Mouse (Mus musculus) activated CD4-positive, CD25-positive, alpha-beta regulatory T cell, adult 9 weeks (primary cell): ENCODE results near the gene Cd320. TPM values are rescaled to one million over a fixed set of nuclear protein-coding genes. Genes with fewer than 3 reads are reported as not detected.

Source experiments
- polyA plus RNA-seq: library from polyadenylated mRNA; unstranded; fragments of 100-300 nt; shearing (Covaris generic); gene quantifications from one replicate; pipeline ENCODE4 v1.2.1, GENCODE M21; 2017

Cd320 gene
- polyA plus RNA-seq: 32.2 TPM

DNA sequence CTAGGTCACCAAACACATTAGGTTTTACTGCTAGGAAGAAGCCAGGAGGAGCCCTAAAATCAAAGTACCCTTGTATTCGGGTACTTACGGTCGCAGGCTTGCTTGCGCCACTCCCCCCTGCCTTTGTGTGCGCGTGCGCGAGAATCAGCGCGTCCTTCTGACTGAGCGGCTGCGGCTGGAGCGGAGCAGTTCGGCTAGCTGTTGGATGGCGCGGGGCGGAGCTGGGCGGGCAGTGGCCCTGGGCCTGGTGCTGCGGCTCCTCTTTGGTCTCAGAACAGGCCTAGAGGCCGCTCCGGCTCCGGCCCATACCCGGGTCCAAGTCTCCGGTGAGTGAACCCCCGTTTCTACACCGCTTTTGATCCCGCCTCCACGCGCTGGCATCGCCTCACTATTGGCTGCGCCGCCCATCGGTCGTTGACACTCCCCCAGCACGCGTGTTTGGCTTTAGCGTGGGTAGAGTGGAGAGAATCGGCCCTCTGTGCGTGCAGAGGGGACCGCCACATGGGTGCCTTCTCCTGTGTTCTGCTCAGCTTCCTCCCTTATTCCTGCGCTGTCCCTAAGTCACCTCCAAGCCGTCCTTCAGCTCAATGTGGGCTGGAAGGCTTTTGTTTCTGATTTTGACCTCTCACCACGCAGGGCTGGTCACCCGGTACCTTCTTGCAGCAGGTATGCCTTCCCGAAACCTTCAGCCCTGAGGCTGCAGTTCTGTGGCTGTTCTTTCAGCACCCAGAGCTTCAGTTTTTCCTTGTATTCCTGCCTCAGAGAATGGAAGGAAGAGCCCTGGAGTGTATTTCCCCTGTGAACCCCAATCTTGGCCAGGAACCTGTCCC lies at the start of gene Cd320:
Cd320 (plus strand) TSS at position 126 of the 830 bp plus-strand sequence.

DNA sequence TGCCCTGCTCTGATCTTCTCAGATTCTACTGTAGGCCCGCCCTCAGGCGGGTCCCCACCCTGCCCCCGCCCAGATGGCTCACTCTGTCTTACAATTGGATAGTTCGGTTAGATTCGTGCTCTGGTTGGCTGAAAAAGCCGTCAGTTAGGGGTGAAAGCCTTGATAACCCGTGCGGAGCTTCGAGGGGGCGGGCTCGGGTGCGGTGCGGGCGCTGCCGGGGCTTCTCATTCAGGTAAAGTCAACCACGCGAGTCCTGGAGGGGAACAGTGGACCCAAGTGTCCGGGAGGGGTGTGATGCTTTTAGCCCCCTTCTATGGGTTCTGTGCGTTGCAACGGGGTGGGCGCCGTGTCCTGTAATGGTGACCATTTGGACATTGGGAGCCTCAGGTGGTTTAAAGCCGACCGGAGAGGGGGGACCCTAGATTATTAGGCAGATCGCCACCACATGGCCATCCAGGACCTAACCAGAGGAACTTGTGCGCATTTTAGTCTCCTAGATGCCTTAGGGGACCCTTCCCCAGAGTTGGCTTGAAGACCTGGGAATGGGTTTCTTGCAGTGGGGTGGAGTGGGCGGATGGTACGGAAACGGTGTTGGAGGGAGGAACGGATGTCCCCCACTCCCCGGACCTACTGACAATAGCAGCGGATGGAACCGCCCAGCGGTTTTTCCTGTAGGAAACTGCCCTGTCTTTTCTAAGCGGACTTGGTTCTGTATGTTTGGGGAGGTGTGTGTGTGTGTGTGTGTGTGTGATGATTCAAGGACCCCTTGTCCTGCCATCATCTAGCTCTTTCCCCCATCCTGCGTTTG lies 32.4 kb upstream of the Cd320 start, which contains the start of gene Kank3:
Kank3 (plus strand) TSS at position 186 of the 808 bp plus-strand sequence.

GRCm38 (mm10) chr17:33824084-33824996 lies 18.6 kb upstream of the Cd320 start, which contains the start of the genes Rps28 and Ndufa7:
Rps28 (minus strand) TSS chr17:33824562.
Ndufa7 (plus strand) TSS chr17:33824572.

DNA sequence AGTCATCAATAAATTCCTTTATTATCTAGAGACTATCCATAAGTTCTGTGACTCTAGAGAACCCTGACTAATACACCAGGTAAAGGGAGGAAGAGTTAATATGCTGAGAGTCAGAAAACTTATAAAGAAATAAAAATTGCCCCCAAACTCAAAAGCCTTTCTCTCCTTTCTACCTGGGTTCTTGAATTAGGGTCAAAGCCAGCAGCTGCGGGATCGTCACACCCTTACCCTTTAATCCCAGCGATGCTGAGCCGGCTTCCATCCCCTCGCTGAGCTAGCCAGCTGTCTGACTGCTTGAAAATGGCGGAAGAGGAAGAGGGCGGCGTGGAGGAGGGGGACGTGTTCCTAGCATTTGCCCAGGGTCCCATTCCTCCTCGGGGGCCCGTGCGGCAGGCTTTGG lies 30.6 kb downstream of the Cd320 start, which contains the start of gene Gm7029:
Gm7029 (plus strand) TSS at position 301 of the 400 bp plus-strand sequence.

DNA sequence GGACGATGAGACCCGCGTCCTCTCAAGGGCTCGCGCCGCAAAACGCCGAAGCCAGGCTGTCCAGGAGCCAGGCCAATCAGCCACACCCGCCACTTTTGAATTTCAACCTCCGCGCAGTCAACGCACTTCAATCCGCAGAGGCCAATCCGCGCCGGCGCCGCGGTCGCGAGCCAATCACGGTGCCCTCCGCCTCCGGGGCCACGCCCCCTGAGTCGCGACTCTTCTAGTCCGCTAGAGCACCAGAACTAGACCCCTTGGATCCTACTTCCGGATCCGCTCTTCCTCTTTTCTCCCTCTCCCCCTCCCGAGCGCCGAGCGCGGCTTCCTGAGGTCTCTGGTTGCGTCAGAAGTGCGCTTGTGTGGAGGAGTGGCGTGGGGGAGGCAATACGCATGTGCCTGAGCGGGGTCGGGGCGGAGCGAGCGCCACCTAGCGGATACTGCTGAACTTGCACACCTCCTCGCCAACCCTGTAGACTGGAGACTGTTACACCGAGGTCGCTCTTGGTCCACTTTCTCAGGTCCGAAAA lies 47.7 kb downstream of the Cd320 start, which contains the start of gene Kifc1:
Kifc1 (minus strand) TSS at position 129 of the 527 bp plus-strand sequence.

Other genes with a start within 250 kb of the Cd320 start
- gene Zfp414, start 214.0 kb upstream of the Cd320 start, polyA plus RNA-seq: 58.2 TPM
- gene Pram1, start 205.0 kb upstream of the Cd320 start, polyA plus RNA-seq: 2.0 TPM
- 416 TPM for gene Hnrnpm, start 156.2 kb upstream of the Cd320 start, polyA plus RNA-seq
- gene March2, start 124.4 kb upstream of the Cd320 start, polyA plus RNA-seq: 50.9 TPM
- gene Rab11b, start 82.6 kb upstream of the Cd320 start, polyA plus RNA-seq: 298 TPM
- gene Angptl4, start 61.3 kb upstream of the Cd320 start, polyA plus RNA-seq: 4.4 TPM
- gene Kank3, start 32.6 kb upstream of the Cd320 start, polyA plus RNA-seq: 3.4 TPM
- 1,074 TPM for gene Rps28, start 18.5 kb upstream of the Cd320 start, polyA plus RNA-seq
- gene Ndufa7, start 18.5 kb upstream of the Cd320 start, polyA plus RNA-seq: 386 TPM
- not detected for gene Gm7029, start 30.7 kb downstream of the Cd320 start, polyA plus RNA-seq
- 8.5 TPM for gene Kifc1, start 47.6 kb downstream of the Cd320 start, polyA plus RNA-seq
- gene Platr17, start 62.0 kb downstream of the Cd320 start, polyA plus RNA-seq: 5.0 TPM
- 132 TPM for gene Daxx, start 66.3 kb downstream of the Cd320 start, polyA plus RNA-seq
- 697 TPM for gene Tapbp, start 72.8 kb downstream of the Cd320 start, polyA plus RNA-seq
- gene Zbtb22, start 72.8 kb downstream of the Cd320 start, polyA plus RNA-seq: 20.2 TPM
- 135 TPM for gene Rgl2, start 86.5 kb downstream of the Cd320 start, polyA plus RNA-seq
- gene Pfdn6, start 97.3 kb downstream of the Cd320 start, polyA plus RNA-seq: 140 TPM
- gene Wdr46, start 97.6 kb downstream of the Cd320 start, polyA plus RNA-seq: 58.5 TPM
- gene B3galt4, start 108.4 kb downstream of the Cd320 start, polyA plus RNA-seq: 30.8 TPM
- 89.2 TPM for gene Vps52, start 112.7 kb downstream of the Cd320 start, polyA plus RNA-seq
- 2,816 TPM for gene Rps18, start 112.9 kb downstream of the Cd320 start, polyA plus RNA-seq
- 13,533 TPM for gene H2-K1, start 157.3 kb downstream of the Cd320 start, polyA plus RNA-seq
- 21.4 TPM for gene Ring1, start 181.6 kb downstream of the Cd320 start, polyA plus RNA-seq
- 41.5 TPM for gene H2-Ke6, start 185.0 kb downstream of the Cd320 start, polyA plus RNA-seq
- 132 TPM for gene Slc39a7, start 188.6 kb downstream of the Cd320 start, polyA plus RNA-seq
- gene Rxrb, start 188.7 kb downstream of the Cd320 start, polyA plus RNA-seq: 22.6 TPM
- gene Col11a2, start 196.3 kb downstream of the Cd320 start, polyA plus RNA-seq: 3.3 TPM
- gene H2-Oa, start 249.2 kb downstream of the Cd320 start, polyA plus RNA-seq: 34.3 TPM